Mouse (Mus musculus) left cerebral cortex, postnatal 14 days (tissue): ENCODE data around the gene Chad. TPM values are rescaled to one million over a fixed set of nuclear protein-coding genes. Genes with fewer than 3 reads are reported as not detected.
A peak's percentile ranks its signal among the peaks of the same experiment; 100 is the strongest.

ENCODE experiments used
- DNase-seq, 2 experiments: peaks; one replicate each; pipeline ENCODE4 v3.0.0; 2021 to 2022; ENCODE audit warnings: low spot score in 2 of 2, mixed read lengths in 1 of 2
- intact Hi-C: fragments of 180-260 bp; cut with DNase I; formaldehyde crosslinking; loops from one replicate; pipeline ENCODE4 v1.15.1; 2025
- total RNA-seq, 2 experiments: library from RNA; stranded (reverse); gene quantifications; 2 replicates each; pipeline ENCODE4 v1.2.3; 2021

Chad gene
- total RNA-seq, 2 experiments from 2014 or later, result 0.38 TPM; not detected in 1

DNA sequence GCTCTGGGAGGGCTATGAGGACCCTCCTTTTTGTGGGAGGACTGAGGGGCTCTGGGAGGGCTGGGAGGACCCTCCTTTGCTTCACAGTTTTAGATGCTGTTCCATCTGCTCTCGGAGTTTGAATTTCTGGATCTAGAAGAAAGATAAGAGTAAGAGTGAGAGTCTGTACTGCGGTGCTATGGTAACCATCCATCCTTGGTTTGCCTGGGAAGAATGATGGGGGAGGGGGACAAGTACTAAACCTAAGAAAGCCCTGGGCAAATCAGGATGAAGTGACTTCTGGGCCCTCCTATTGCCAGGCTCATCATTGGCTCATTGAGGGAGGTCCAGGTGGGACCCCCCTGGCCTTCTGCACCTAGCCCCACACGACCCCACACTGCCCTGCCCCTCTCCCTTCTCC lies 6.6 kb upstream of the Chad start:
- peak; percentile 51 to 80 for DNase-seq
- intact Hi-C loops, result no loop called here

DNA sequence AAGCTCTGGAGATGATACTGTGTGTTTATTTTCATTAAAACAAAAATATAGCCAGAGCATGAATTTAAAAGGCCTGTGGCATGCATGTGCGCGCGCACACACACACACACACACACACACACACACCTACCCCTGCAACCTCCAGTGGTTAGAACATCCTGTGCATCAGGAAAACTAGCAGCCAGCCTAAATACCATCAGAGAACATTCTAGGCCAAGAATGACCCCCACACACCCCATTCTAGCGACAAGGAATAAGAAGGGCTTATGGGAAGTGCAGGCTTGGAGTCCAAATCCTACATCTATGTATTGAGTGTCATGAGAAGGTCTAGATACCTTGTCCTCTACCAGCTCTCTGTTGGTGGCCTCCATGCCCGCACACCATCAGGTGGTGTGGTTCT lies 1.5 kb upstream of the Chad start:
- no peak for DNase-seq
- intact Hi-C loops, result no loop called here

- DNase-seq, result no peak
- intact Hi-C loops, result no loop called here
Measured at GRCm38 (mm10) chr11:94563821-94564220, 1.0 kb upstream of the Chad start.

DNA sequence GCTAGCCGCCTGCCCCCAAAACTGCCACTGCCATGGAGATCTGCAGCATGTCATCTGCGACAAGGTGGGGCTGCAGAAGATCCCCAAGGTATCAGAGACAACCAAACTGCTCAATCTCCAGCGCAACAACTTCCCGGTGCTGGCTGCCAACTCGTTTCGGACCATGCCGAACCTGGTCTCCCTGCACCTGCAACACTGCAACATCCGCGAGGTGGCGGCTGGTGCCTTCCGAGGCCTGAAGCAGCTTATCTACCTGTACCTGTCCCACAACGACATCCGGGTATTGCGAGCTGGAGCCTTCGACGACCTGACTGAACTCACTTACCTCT lies 268 bp downstream of the Chad start:
- intact Hi-C loops, result no loop called here
- no peak for DNase-seq

DNA sequence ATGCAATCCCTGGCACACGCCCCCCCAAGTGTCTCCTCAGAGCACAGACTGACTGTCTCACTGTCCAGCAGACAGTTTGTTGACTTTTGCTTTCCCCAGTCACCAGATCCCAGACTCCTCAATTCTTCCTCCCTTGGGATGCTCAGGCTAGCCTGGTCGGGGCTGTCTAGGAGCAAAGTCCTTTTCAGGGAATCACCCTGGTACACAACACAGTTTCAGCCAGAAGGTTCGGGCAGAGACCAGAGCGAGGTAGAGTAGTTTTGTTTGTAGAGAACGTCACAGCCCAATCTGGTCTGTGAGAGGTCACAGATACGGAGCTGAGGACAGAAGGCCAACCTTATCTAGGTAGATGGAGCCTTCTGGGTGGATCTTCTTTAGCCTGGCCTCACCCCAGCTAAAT lies 1.7 kb downstream of the Chad start:
- intact Hi-C loops, result no loop called here
- no peak for DNase-seq

- intact Hi-C loops, result no loop called here
- DNase-seq, result no peak
Measured at GRCm38 (mm10) chr11:94567326-94567725, 2.5 kb downstream of the Chad start.

DNA sequence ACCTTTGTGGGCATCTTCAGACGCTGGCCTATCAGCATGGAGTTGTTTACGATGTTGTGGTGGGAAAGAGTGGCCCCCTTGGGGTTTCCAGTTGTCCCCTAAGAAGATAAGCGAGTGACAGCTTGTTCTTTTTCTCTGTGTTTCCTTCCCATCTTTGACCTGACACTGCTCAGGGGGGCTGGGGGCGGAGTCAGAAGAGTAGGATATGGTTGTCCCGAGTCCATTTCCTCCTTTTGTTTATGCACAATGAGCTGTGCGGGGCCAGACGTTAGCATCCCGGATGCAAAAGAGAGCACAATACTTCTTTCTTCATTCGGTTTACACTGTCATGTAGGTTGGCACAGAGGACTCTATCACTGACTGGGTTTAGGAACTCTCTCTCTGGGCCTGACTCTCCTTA lies 5.8 kb downstream of the Chad start:
- no peak for DNase-seq
- intact Hi-C loops, result no loop called here

- DNase-seq, result no peak
- intact Hi-C loops, result no loop called here
Measured at GRCm38 (mm10) chr11:94571850-94572249, 7.0 kb downstream of the Chad start.

DNA sequence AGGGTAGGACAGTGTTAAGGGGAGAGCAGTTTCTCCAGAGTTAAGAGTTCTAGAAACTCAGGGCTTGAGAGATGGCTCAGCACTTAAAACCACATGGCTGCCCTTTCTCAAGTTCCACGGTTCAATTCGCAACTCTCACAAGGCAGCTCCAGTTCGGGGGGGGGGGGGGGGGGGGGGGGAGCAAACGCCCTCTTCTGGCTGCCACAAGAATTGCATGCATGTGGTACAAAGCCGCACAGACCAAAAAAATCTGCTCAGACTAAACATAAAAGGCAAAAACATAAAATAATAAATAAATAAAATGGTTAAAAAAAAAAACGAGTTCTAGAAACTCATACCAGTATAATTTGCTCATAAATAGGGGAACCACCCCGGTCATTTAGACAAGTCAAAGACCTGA lies 9.7 kb downstream of the Chad start:
- intact Hi-C loops, result no loop called here
- no peak for DNase-seq

GRCm38 (mm10) chr11:94575036-94575435 lies 10.2 kb downstream of the Chad start:
- intact Hi-C loops, result no loop called here

DNA sequence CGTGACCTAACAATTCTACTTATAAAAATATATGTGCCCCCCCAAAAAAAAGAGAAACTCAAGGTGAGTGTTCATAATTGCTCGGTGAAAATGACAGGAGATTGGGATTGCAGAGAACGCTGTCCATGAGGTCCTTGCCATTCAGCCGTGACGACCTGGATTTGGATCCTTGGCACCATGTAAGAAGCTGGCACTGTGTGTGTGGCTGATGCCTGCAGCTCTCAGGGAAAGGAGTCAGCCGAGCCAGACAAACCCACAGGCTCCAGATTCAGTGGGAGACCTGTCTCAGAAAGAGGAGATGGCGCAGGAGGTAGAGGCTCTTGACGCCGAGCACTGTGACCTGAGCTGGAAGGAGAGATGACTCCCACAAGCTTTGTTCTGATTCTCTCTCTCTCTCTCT lies 11.5 kb downstream of the Chad start:
- intact Hi-C loops, result no loop called here
- no peak for DNase-seq

More at GRCm38 (mm10) chr11:94575036-94575435, 10.2 kb downstream of the Chad start:
- no peak for DNase-seq

DNA sequence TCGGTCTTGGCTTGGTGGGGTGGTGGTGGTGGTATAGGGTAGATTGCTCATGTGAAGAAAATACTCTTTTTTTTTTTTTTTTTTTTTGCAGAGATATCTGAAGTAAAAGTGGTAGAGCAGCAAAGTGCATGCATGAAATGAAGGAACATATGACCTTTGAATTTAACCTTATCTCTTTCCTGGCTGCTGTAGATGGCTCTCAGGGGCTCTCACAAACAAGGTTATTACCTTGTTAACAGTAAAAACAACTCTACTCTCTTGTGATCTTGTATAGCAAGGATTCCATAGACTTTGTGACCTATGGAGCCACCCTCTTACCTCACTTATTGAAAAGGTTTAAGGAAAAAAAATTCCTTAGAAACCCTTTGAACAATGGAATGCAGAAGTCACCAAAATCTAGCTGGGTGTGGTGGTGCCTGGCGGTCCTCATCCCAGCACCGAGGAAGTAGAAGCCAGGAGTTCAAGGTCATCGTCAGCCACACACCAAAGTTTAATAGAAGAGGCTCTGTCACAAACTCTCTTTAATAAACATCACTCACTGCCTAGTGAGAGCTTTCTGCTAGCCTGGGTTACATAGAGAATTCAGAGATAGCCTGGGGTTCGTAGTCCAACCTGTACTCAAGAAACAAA lies 15.4 kb downstream of the Chad start:
- DNase-seq, result no peak
- intact Hi-C loops, result no loop called here

- no peak for DNase-seq
Measured at GRCm38 (mm10) chr11:94585091-94585490, 20.2 kb downstream of the Chad start.

DNA sequence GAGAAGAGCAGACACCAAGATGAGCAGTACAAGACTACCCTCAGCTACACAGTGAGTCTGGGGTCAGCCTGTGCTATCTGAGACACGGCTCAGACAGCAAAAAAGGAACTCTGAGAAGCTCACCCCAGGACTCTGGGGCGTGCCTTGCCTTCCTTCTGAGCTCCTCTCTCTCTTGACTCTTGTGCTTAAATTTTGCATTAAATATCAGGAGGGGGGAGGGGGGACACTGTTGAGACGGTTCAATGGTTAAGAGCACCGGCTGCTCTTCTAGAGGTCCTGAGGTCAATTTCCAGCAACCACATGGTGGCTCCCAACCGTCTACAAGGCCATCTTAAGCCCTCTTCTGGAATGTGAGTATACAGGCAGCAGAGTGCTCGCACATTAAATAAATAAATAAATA lies 22.7 kb downstream of the Chad start:
- no peak for DNase-seq
- intact Hi-C loops, result no loop called here

More at GRCm38 (mm10) chr11:94585091-94585490, 20.2 kb downstream of the Chad start:
- intact Hi-C loops, result no loop called here

GRCm38 (mm10) chr11:94596311-94596852 lies 31.5 kb downstream of the Chad start:
- DNase-seq, result no peak
- intact Hi-C loops, result no loop called here

DNA sequence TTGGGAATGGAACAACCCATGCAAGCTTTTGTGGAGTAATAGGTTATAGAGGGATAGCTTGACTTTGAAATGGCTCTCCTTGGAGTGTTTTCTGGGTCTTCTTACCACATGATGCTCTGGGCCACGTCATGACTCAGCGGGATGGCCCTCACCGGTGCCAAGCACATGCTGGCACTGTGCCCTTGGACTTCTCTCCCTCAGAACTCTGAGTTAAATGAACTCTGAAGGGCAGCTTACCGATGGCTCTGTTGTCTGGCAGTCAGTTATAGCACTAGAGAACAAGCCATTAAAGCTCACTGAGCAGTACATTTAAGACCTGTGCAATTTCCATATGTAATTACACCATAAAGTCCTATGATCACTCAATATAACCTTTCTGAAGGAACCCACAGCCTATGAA lies 32.5 kb downstream of the Chad start:
- no peak for DNase-seq
- intact Hi-C loops, result no loop called here

DNA sequence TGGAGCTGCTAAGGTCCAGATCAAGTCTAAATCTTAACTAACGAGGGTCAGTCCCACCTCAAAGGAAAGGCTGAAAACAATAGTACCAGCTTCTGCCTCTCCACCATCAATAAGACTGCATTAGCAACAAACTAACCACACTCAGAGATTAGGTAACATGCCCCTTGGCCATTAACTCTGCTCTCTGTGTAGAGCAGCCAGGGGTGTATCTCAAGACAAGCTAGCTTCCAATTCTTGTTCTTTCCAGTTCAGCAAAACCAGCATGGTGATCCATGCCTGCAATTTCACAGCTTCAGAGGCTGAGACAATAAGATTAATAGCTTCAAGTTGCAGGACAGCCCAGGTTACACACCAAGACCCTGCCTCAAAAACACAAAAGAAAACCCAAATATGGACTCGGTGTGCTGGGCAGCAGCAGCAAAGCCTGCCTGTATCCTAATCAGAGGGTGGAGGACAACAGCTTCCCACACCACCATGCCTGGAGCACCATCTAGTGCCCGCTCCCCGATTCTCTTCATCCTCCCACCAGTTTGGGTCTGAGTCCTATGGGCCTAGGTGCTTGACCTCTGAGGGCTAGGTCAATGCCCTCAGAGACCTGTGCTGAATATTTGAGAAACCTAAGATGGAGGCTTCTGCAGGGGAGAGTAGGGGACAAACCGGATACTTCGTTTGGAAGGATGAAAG lies 33.7 kb downstream of the Chad start:
- no peak for DNase-seq
- intact Hi-C loops, result no loop called here

GRCm38 (mm10) chr11:94600447-94600846 lies 35.6 kb downstream of the Chad start:
- intact Hi-C loops, result no loop called here
- DNase-seq, result no peak

GRCm38 (mm10) chr11:94601321-94602281 lies 36.8 kb downstream of the Chad start, which contains the start of gene Acsf2:
Gene Acsf2 (minus strand): TSS chr11:94601871.
- intact Hi-C loops, result no loop called here
- peak; percentile 22 for DNase-seq

DNA sequence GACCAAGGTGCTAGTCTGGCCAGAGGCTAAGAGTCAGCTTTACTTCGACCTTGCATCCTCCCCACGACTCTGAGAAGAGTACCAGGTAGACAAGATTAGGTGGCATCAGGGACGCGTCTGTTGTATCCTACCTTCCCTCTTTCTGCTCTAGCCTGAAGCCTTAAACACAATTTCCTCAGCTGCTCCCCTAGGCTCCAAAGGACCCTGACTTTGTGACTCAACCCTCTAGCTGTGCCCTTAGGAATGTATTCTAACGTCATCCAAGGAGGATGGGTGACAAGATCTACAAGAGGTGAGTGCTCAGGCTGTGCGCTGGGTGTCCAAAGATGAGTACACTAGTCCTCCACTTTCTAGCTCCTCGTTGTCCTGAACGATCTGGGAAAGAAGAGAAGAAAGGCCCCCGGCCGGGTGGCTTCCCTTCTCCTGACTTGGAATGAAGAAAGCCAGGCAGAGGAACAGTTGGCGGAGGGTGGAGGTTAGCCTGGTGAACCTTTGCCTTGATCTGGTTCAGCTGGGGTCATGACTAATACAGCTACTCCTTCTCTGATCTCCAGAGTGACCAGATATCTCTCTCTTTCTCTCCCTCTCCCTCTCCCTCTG lies 37.6 kb downstream of the Chad start:
- DNase-seq, result no peak
- intact Hi-C loops, result no loop called here
